Mouse (Mus musculus): ENCODE results near the gene Tifab. TPM values are rescaled to one million over a fixed set of nuclear protein-coding genes. Genes with fewer than 3 reads are reported as not detected.

Gene Tifab
- polyA plus RNA-seq, 1 experiment from 2014 or later: 0.36 TPM

- no peak for ATAC-seq (replicated peaks; ENCODE audit: insufficient number of reproducible peaks, low FRiP score, low TSS enrichment, low read depth)
- peak overlapping the region; percentile 99 for H3K9ac ChIP-seq (replicated peaks; ENCODE audit: low read length)
- WGBS: 46% methylated on average over 5 of the region's 5 CpGs
- H3K4me1 ChIP-seq (ENCODE audit: control insufficient read depth, insufficient read depth, low read length): no peaks in the 10 kb centered on the region; the same call in 1 of the 2 replicates
- no peak for DNase-seq (ENCODE audit: low spot score)
- H3K9me3 ChIP-seq (replicated peaks; ENCODE audit: control insufficient read depth, low read length): no peaks in the 10 kb centered on the region
- peak overlapping the region; percentile 84 for H3K4me2 ChIP-seq (ENCODE audit: low read depth, low read length)
- H3K27me3 ChIP-seq (ENCODE audit: control insufficient read depth, insufficient read depth, low read length): no peaks in the 10 kb centered on the region
- H3K27ac ChIP-seq (replicated peaks; ENCODE audit: low read depth, low read length): no peak overlapping the region
- H3K36me3 ChIP-seq (replicated peaks; ENCODE audit: control insufficient read depth, insufficient read depth, low read depth, low read length): no peaks in the 10 kb centered on the region; the same call in 1 of the 2 replicates
- H3K4me3 ChIP-seq (ENCODE audit: low read depth, low read length): peak overlapping the region; percentile 98
Measured at GRCm38 (mm10) chr13:56134031-56134430, 44.7 kb downstream of the Tifab start.

- no peak for ATAC-seq (replicated peaks; ENCODE audit: insufficient number of reproducible peaks, low FRiP score, low TSS enrichment, low read depth)
- WGBS: 85% methylated on average over 7 of the region's 7 CpGs
- peaks cover 4% of the 10 kb centered on the region for H3K36me3 ChIP-seq (replicated peaks; ENCODE audit: control insufficient read depth, insufficient read depth, low read depth, low read length)
- no peak overlapping the region for H3K27ac ChIP-seq (replicated peaks; ENCODE audit: low read depth, low read length)
- H3K9ac ChIP-seq (replicated peaks; ENCODE audit: low read length): no peak overlapping the region
- H3K4me1 ChIP-seq (ENCODE audit: control insufficient read depth, insufficient read depth, low read length): no peaks in the 10 kb centered on the region; the same call in 1 of the 2 replicates
- no peak for DNase-seq (ENCODE audit: low spot score)
- H3K9me3 ChIP-seq (replicated peaks; ENCODE audit: control insufficient read depth, low read length): no peaks in the 10 kb centered on the region
- H3K4me2 ChIP-seq (ENCODE audit: low read depth, low read length): no peak overlapping the region
- H3K27me3 ChIP-seq (ENCODE audit: control insufficient read depth, insufficient read depth, low read length): no peaks in the 10 kb centered on the region
- H3K4me3 ChIP-seq (ENCODE audit: low read depth, low read length): no peak overlapping the region
Measured at GRCm38 (mm10) chr13:56132941-56133340, 45.7 kb downstream of the Tifab start.

GRCm38 (mm10) chr13:56132326-56132936 lies 46.3 kb downstream of the Tifab start:
- 87% methylated on average over 11 of the region's 11 CpGs for WGBS
- H3K4me2 ChIP-seq (ENCODE audit: low read depth, low read length): no peak overlapping the region
- H3K9ac ChIP-seq (replicated peaks; ENCODE audit: low read length): no peak overlapping the region
- H3K4me3 ChIP-seq (ENCODE audit: low read depth, low read length): no peak overlapping the region
- H3K36me3 ChIP-seq (replicated peaks; ENCODE audit: control insufficient read depth, insufficient read depth, low read depth, low read length): peaks cover 8% of the 10 kb centered on the region
- no peak for DNase-seq (ENCODE audit: low spot score)
- H3K27me3 ChIP-seq (ENCODE audit: control insufficient read depth, insufficient read depth, low read length): no peaks in the 10 kb centered on the region
- no peaks in the 10 kb centered on the region for H3K9me3 ChIP-seq (replicated peaks; ENCODE audit: control insufficient read depth, low read length)
- no peaks in the 10 kb centered on the region; the same call in 1 of the 2 replicates for H3K4me1 ChIP-seq (ENCODE audit: control insufficient read depth, insufficient read depth, low read length)
- H3K27ac ChIP-seq (replicated peaks; ENCODE audit: low read depth, low read length): no peak overlapping the region
- ATAC-seq (replicated peaks; ENCODE audit: insufficient number of reproducible peaks, low FRiP score, low TSS enrichment, low read depth): no peak

- Histone ChIP-seq H3K4me2 (ENCODE audit: low read depth, low read length) (no peak overlapping the region), H3K27ac (replicated peaks; ENCODE audit: low read depth, low read length) (no peak overlapping the region), H3K36me3 (replicated peaks; ENCODE audit: control insufficient read depth, insufficient read depth, low read depth, low read length) (peaks cover 23% of the 10 kb centered on the region), H3K27me3 (ENCODE audit: control insufficient read depth, insufficient read depth, low read length) (no peaks in the 10 kb centered on the region), H3K9me3 (replicated peaks; ENCODE audit: control insufficient read depth, low read length) (no peaks in the 10 kb centered on the region), H3K4me1 (ENCODE audit: control insufficient read depth, insufficient read depth, low read length) (no peaks in the 10 kb centered on the region; the same call in 1 of the 2 replicates), H3K9ac (replicated peaks; ENCODE audit: low read length) (no peak overlapping the region), H3K4me3 (ENCODE audit: low read depth, low read length) (no peak overlapping the region)
- WGBS: 91% methylated on average over 8 of the region's 8 CpGs
- DNase-seq (ENCODE audit: low spot score): no peak
- ATAC-seq (replicated peaks; ENCODE audit: insufficient number of reproducible peaks, low FRiP score, low TSS enrichment, low read depth): no peak
Measured at GRCm38 (mm10) chr13:56130544-56130943, 48.1 kb downstream of the Tifab start.

- Histone ChIP-seq H3K36me3 (replicated peaks; ENCODE audit: control insufficient read depth, insufficient read depth, low read depth, low read length) (peaks cover 25% of the 10 kb centered on the region), H3K27ac (replicated peaks; ENCODE audit: low read depth, low read length) (no peak overlapping the region), H3K4me2 (ENCODE audit: low read depth, low read length) (no peak overlapping the region), H3K9me3 (replicated peaks; ENCODE audit: control insufficient read depth, low read length) (no peaks in the 10 kb centered on the region), H3K27me3 (ENCODE audit: control insufficient read depth, insufficient read depth, low read length) (no peaks in the 10 kb centered on the region), H3K4me1 (ENCODE audit: control insufficient read depth, insufficient read depth, low read length) (no peaks in the 10 kb centered on the region; the same call in 1 of the 2 replicates), H3K4me3 (ENCODE audit: low read depth, low read length) (no peak overlapping the region), H3K9ac (replicated peaks; ENCODE audit: low read length) (no peak overlapping the region)
- DNase-seq (ENCODE audit: low spot score) (no peak), ATAC-seq (replicated peaks; ENCODE audit: insufficient number of reproducible peaks, low FRiP score, low TSS enrichment, low read depth) (no peak)
- 95% methylated on average over 3 of the region's 3 CpGs for WGBS
Measured at GRCm38 (mm10) chr13:56129578-56129977, 49.1 kb downstream of the Tifab start.

- Histone ChIP-seq H3K4me3 (ENCODE audit: low read depth, low read length) (no peak overlapping the region), H3K27me3 (ENCODE audit: control insufficient read depth, insufficient read depth, low read length) (no peaks in the 10 kb centered on the region), H3K9ac (replicated peaks; ENCODE audit: low read length) (no peak overlapping the region), H3K4me2 (ENCODE audit: low read depth, low read length) (no peak overlapping the region), H3K36me3 (replicated peaks; ENCODE audit: control insufficient read depth, insufficient read depth, low read depth, low read length) (peaks cover 29% of the 10 kb centered on the region), H3K27ac (replicated peaks; ENCODE audit: low read depth, low read length) (no peak overlapping the region), H3K9me3 (replicated peaks; ENCODE audit: control insufficient read depth, low read length) (no peaks in the 10 kb centered on the region), H3K4me1 (ENCODE audit: control insufficient read depth, insufficient read depth, low read length) (no peaks in the 10 kb centered on the region; the same call in 1 of the 2 replicates)
- WGBS: 85% methylated on average over 4 of the region's 4 CpGs
- ATAC-seq (replicated peaks; ENCODE audit: insufficient number of reproducible peaks, low FRiP score, low TSS enrichment, low read depth): no peak
- no peak for DNase-seq (ENCODE audit: low spot score)
Measured at GRCm38 (mm10) chr13:56129014-56129413, 49.7 kb downstream of the Tifab start.

GRCm38 (mm10) chr13:56125632-56126031 lies 53.1 kb downstream of the Tifab start:
- DNase-seq (ENCODE audit: low spot score) (no peak), ATAC-seq (replicated peaks; ENCODE audit: insufficient number of reproducible peaks, low FRiP score, low TSS enrichment, low read depth) (no peak)
- H3K9ac ChIP-seq (replicated peaks; ENCODE audit: low read length): no peak overlapping the region
- H3K36me3 ChIP-seq (replicated peaks; ENCODE audit: control insufficient read depth, insufficient read depth, low read depth, low read length): peaks cover 39% of the 10 kb centered on the region
- no peak overlapping the region for H3K4me3 ChIP-seq (ENCODE audit: low read depth, low read length)
- H3K9me3 ChIP-seq (replicated peaks; ENCODE audit: control insufficient read depth, low read length): no peaks in the 10 kb centered on the region
- WGBS: 87% methylated on average over 10 of the region's 10 CpGs
- H3K27me3 ChIP-seq (ENCODE audit: control insufficient read depth, insufficient read depth, low read length): no peaks in the 10 kb centered on the region
- H3K4me2 ChIP-seq (ENCODE audit: low read depth, low read length): no peak overlapping the region
- H3K27ac ChIP-seq (replicated peaks; ENCODE audit: low read depth, low read length): no peak overlapping the region
- no peaks in the 10 kb centered on the region for H3K4me1 ChIP-seq (ENCODE audit: control insufficient read depth, insufficient read depth, low read length)
